26 mouse cellular contexts compared by ENCODE assay signal in the genomic region with DNA sequence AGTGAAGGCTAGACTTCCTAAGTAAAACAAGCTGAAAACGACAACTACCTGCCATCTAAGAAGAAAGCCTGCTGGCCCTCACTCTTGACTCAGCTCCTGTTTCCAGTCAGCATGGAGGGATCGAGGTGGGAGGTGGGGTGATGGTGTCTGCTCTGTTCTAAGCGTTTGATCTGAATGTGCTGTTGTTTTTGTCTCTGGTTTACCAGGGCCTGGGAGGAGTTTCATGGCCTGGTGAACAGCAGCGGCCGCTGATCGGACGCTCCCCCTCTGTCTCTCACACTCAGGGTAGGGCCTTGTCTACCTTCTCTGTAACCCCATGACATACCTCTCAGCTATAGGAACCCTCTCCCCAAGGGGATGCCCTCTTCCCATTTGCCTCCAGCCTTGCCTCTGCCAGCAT. TPM values are rescaled to one million over a fixed set of nuclear protein-coding genes. Genes with fewer than 3 reads are reported as not detected.
"Had no signal": no experiment of that assay in that cellular context is flagged by ENCODE, and none has a peak within 500 bp of the region (broad histone marks: within the 10 kb centered on the region; RNA-seq: fewer than 3 reads in every experiment).

No protein-coding gene starts in this region.

- H3K9me3 ChIP-seq: intestine, embryonic 15.5 days; limb, embryonic 12.5 days; limb, embryonic 15.5 days; midbrain, embryonic 12.5 days had no signal

- H3K27me3 ChIP-seq: intestine, embryonic 15.5 days; limb, embryonic 12.5 days; limb, embryonic 15.5 days; midbrain, embryonic 12.5 days had no signal

- H3K27ac ChIP-seq: intestine, embryonic 15.5 days; limb, embryonic 12.5 days; limb, embryonic 15.5 days; liver, embryonic 14.5 days; macrophage; midbrain, embryonic 12.5 days had no signal

- H3K4me1 ChIP-seq: intestine, embryonic 15.5 days; limb, embryonic 12.5 days; limb, embryonic 15.5 days; midbrain, embryonic 12.5 days had no signal

- ATAC-seq: intestine, embryonic 15.5 days; liver, postnatal 0 days; lung, postnatal 0 days; midbrain, embryonic 16.5 days had no signal

- DNase-seq: kidney, adult 2 months; kidney, postnatal 25 days; left cerebral cortex, postnatal 4 days; liver, postnatal 0 days; lung, embryonic 14.5 days; thymus, adult 2 months; thymus, postnatal 14 days had no signal

- H3K4me2 ChIP-seq: intestine, embryonic 15.5 days; limb, embryonic 12.5 days; limb, embryonic 15.5 days; liver, embryonic 11.5 days; lung, embryonic 14.5 days; midbrain, embryonic 12.5 days had no signal

- H3K9ac ChIP-seq: intestine, embryonic 15.5 days; limb, embryonic 12.5 days; limb, embryonic 15.5 days; liver, embryonic 14.5 days; liver, postnatal 0 days; lung, embryonic 14.5 days; midbrain, embryonic 12.5 days had no signal

- H3K4me3 ChIP-seq: intestine, embryonic 15.5 days; limb, embryonic 12.5 days; limb, embryonic 15.5 days; midbrain, embryonic 12.5 days had no signal

RNA-seq across cellular contexts. Expression of gene Chrng, which starts 27.7 kb away (rescaled TPM):
- total RNA-seq: layer of hippocampus, adult 18-20 months; layer of hippocampus, postnatal 14 days; left cerebral cortex, adult 8-10 months; left cerebral cortex, postnatal 14 days; left cerebral cortex, postnatal 4 days; megakaryocyte, adult 5-6 weeks had no signal
- polyA plus RNA-seq: kidney, adult 2 months; liver, embryonic 14.5 days; liver, postnatal 0 days; lung, embryonic 14.5 days; midbrain, embryonic 12.5 days; midbrain, embryonic 16.5 days; neural tube, embryonic 14.5 days; small intestine, adult 2 months; spleen, adult 2 months; testis, adult 2 months had no signal

RNA-seq across cellular contexts. Expression of gene Efhd1, which starts 32.0 kb away (rescaled TPM):
- polyA plus RNA-seq: liver, embryonic 11.5 days; liver, embryonic 14.5 days; lung, embryonic 14.5 days had no signal

RNA-seq across cellular contexts. Expression of gene Chrnd, which starts 41.8 kb away (rescaled TPM):
- total RNA-seq: layer of hippocampus, adult 18-20 months; layer of hippocampus, postnatal 14 days; left cerebral cortex, adult 8-10 months; left cerebral cortex, postnatal 14 days; left cerebral cortex, postnatal 4 days; megakaryocyte, adult 5-6 weeks had no signal
- polyA plus RNA-seq: intestine, embryonic 15.5 days; kidney, adult 2 months; liver, embryonic 11.5 days; liver, embryonic 14.5 days; liver, postnatal 0 days; lung, embryonic 14.5 days; lung, postnatal 0 days; macrophage; midbrain, embryonic 12.5 days; midbrain, embryonic 16.5 days; neural tube, embryonic 14.5 days; spleen, adult 2 months had no signal

RNA-seq across cellular contexts. Expression of gene Prss56, which starts 49.1 kb away (rescaled TPM):
- total RNA-seq: megakaryocyte, adult 5-6 weeks had no signal
- polyA plus RNA-seq: intestine, embryonic 15.5 days; kidney, adult 2 months; limb, embryonic 12.5 days; liver, embryonic 11.5 days; liver, embryonic 14.5 days; liver, postnatal 0 days; lung, embryonic 14.5 days; lung, postnatal 0 days; macrophage; midbrain, embryonic 16.5 days; small intestine, adult 2 months; spleen, adult 2 months; stomach, embryonic 16.5 days had no signal
